Mouse (Mus musculus) hindbrain, embryonic 12.5 days (tissue): ENCODE measurements around the gene Ly6g6d. TPM values are rescaled to one million over a fixed set of nuclear protein-coding genes. Genes with fewer than 3 reads are reported as not detected.

Source experiments
- ATAC-seq: fragments of 200-750 bp; cut with Nextera tagmentation; 2 replicates; pipeline ENCODE4 v1.8.0; 2017; ENCODE audit warnings: moderate TSS enrichment; ENCODE audit not compliant: low FRiP score
- H3K27ac ChIP-seq: fragments of 300-500 bp; sonication (generic); 2 replicates; pipeline ENCODE4 v1.5.1; 2016; ENCODE audit warnings: mild to moderate bottlenecking
- H3K27me3 ChIP-seq: fragments of 300-500 bp; sonication (generic); 2 replicates; pipeline ENCODE4 v1.6.1; 2016; ENCODE audit warnings: mild to moderate bottlenecking
- H3K36me3 ChIP-seq: fragments of 300-500 bp; sonication (generic); 2 replicates; pipeline ENCODE4 v1.6.1; 2016; ENCODE audit warnings: mild to moderate bottlenecking
- H3K4me1 ChIP-seq: fragments of 300-500 bp; sonication (generic); 2 replicates; pipeline ENCODE4 v1.6.1; 2016
- H3K4me2 ChIP-seq: fragments of 300-500 bp; sonication (generic); replicated peaks from 2 replicates; pipeline ENCODE4 v1.6.1; 2016; ENCODE audit warnings: mild to moderate bottlenecking
- H3K4me3 ChIP-seq: fragments of 300-500 bp; sonication (generic); 2 replicates; pipeline ENCODE4 v1.5.1; 2016; ENCODE audit warnings: mild to moderate bottlenecking
- H3K9ac ChIP-seq: fragments of 300-500 bp; sonication (generic); 2 replicates; pipeline ENCODE4 v1.6.1; 2016; ENCODE audit warnings: mild to moderate bottlenecking, moderate library complexity
- H3K9me3 ChIP-seq: fragments of 300-500 bp; sonication (generic); replicated peaks from 2 replicates; pipeline ENCODE4 v1.6.1; 2016; ENCODE audit warnings: mild to moderate bottlenecking
- WGBS: fragments of 180-500 bp; shearing (Covaris S2); methylation state at CpG from one replicate; pipeline ENCODE4 v1.1.7; 2016; 5-methylcytosine and 5-hydroxymethylcytosine counted together
- polyA plus RNA-seq: library from polyadenylated mRNA; unstranded; fragments of >200 nt; fragmentation: Nextera tagmentation; extraction: Ambion mirVana; gene quantifications from 2 replicates; pipeline ENCODE4 v1.2.1, GENCODE M21; 2016

The Ly6g6d gene
- polyA plus RNA-seq, 1 experiment from 2014 or later = 2.1 TPM

- Histone ChIP-seq H3K27me3 (no peaks in the 10 kb centered on the region), H3K36me3 (peaks cover 26% of the 10 kb centered on the region), H3K27ac (no peak overlapping the region), H3K4me2 (no peak overlapping the region), H3K9me3 (no peaks in the 10 kb centered on the region), H3K4me3 (no peak overlapping the region), H3K9ac (no peak overlapping the region), H3K4me1 (no peaks in the 10 kb centered on the region)
- WGBS = 67% methylated on average over 9 of the region's 9 CpGs
- ATAC-seq = no peak
Observed at GRCm38 (mm10) chr17:35111774-35112173, 33.9 kb upstream of the Ly6g6d start.

GRCm38 (mm10) chr17:35108097-35108496 is 30.2 kb upstream of the Ly6g6d start, which contains the start of gene Ly6g5c:
TSS of gene Ly6g5c (plus strand) at chr17:35108279.
- H3K4me3 ChIP-seq = no peak within 1 kb of the TSS
- H3K4me1 ChIP-seq = peaks cover 4% of the 10 kb centered on the region; the same call in 1 of the 2 replicates
- no peak within 1 kb of the TSS for H3K27ac ChIP-seq
- no peaks in the 10 kb centered on the region for H3K9me3 ChIP-seq
- H3K36me3 ChIP-seq = peaks cover 9% of the 10 kb centered on the region
- ATAC-seq = no peak
- no peak within 1 kb of the TSS for H3K4me2 ChIP-seq
- WGBS = 82% methylated on average over 6 of the region's 6 CpGs
- no peak within 1 kb of the TSS for H3K9ac ChIP-seq
- no peaks in the 10 kb centered on the region for H3K27me3 ChIP-seq

DNA sequence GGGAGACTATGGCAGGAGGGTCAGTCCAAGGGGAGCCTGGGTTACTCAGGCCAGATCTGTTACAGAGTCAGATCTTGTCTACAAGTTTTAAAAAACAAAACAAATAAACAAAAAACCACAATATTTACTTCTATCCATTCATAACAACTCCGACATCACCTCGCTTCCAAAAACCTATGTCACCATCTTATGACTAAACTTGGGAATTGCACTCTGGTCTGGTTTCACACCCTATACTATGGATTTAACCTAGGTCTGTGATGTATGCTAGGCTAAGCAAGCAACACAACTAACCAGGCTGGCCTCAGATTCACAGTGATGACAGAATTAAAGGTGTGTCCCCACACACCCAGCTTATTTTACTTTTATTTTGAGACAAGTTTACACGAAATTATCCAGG is 28.7 kb upstream of the Ly6g6d start:
- no peak overlapping the region; the same call in 1 of the 2 replicates for H3K9ac ChIP-seq
- no peak overlapping the region for H3K4me2 ChIP-seq
- no peak overlapping the region for H3K27ac ChIP-seq
- H3K4me3 ChIP-seq = no peak overlapping the region
- no peak for ATAC-seq
- H3K9me3 ChIP-seq = no peaks in the 10 kb centered on the region
- H3K27me3 ChIP-seq = no peaks in the 10 kb centered on the region
- peaks cover 4% of the 10 kb centered on the region; the same call in 1 of the 2 replicates for H3K4me1 ChIP-seq
- H3K36me3 ChIP-seq = peaks cover 25% of the 10 kb centered on the region
- WGBS = 62% methylated on average over 3 of the region's 3 CpGs

DNA sequence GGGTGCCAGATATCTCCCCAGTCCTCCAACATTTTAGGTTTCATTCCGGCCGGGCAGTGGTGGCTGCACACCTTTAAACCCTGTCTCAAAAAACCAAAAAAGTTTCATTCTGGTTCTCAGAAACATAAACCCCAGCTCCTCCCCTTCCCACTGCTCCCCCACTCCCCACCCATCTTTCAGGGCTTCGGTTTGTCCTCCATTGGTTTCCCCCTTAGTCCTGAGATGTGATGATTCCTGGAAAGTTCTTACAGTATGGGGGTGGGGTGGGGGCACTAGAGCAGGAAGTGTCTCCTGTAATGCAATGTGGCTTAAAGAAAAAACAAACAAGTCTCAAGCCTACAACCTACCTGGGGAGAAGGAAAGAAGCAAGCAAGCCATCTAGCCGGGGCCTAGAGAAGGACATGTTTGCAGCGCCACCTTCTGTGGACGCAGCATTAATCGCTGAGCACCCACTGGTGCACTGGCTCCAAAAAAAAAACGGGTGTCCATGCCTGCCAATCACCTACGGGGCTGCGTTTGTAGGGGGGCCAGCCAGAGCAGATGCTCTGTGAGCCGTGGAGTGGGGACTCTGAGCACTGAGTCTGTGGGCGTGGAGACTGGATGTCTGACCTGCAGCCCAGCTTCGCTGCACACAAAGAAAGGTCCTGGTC is 28.0 kb upstream of the Ly6g6d start:
- 26% methylated on average over 13 of the region's 13 CpGs for WGBS
- Histone ChIP-seq H3K36me3 (peaks cover 32% of the 10 kb centered on the region), H3K27me3 (no peaks in the 10 kb centered on the region), H3K9ac (peak overlapping the region; percentile 51), H3K4me1 (peaks cover 4% of the 10 kb centered on the region; the same call in 1 of the 2 replicates), H3K27ac (no peak overlapping the region), H3K4me2 (peak overlapping the region; percentile 37), H3K4me3 (no peak overlapping the region), H3K9me3 (no peaks in the 10 kb centered on the region)
- ATAC-seq = no peak

DNA sequence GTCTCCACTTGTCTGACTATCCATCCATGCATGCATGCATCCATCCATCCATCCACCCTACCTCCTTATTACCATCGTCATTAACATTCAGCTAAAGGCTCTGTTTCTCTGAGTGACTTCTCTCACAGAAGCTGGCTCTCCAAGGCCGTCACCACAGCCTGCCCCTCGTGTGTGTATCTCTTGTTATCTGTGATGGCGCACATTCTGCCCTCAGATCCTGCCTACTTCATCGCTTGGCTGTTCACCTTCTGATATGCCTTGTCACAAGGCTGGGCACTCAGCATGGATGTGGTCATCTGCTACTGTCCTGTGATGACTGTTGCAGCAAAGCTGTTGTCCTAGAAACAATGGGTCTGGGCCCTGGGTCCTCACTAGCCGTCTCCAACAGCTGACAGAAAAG is 26.9 kb upstream of the Ly6g6d start:
- WGBS = 78% methylated on average over 6 of the region's 6 CpGs
- Histone ChIP-seq H3K27ac (no peak overlapping the region), H3K4me2 (no peak overlapping the region), H3K27me3 (no peaks in the 10 kb centered on the region), H3K9me3 (no peaks in the 10 kb centered on the region), H3K36me3 (peaks cover 43% of the 10 kb centered on the region), H3K9ac (no peak overlapping the region), H3K4me3 (no peak overlapping the region), H3K4me1 (peaks cover 4% of the 10 kb centered on the region; the same call in 1 of the 2 replicates)
- ATAC-seq = no peak

DNA sequence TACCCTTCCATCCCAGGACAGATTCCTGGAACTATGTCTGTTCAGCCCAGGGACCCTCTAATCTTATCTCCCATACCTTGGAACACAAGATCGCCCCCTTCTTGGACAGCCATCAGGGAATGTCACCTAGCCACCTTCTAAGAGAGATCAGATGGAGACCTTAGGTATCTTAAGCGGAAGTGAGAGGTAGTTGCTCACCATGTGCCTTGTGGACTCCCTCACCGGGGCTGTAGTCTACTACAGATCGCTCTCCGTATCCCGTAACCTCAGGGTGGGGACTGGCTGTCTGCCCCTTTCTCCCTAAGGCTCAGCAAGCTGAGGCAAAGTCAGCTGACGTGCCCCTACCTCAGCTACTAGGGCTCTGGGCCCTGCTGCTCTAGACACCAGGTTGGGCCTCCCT is 26.2 kb upstream of the Ly6g6d start:
- Histone ChIP-seq H3K27ac (no peak overlapping the region), H3K9ac (no peak overlapping the region), H3K27me3 (no peaks in the 10 kb centered on the region), H3K36me3 (peaks cover 50% of the 10 kb centered on the region), H3K4me1 (peaks cover 4% of the 10 kb centered on the region; the same call in 1 of the 2 replicates), H3K4me3 (no peak overlapping the region), H3K4me2 (no peak overlapping the region), H3K9me3 (no peaks in the 10 kb centered on the region)
- no peak for ATAC-seq
- 92% methylated on average over 7 of the region's 7 CpGs for WGBS

GRCm38 (mm10) chr17:35103221-35103690 is 25.4 kb upstream of the Ly6g6d start:
- WGBS = 71% methylated on average over 6 of the region's 6 CpGs
- peaks cover 4% of the 10 kb centered on the region; the same call in 1 of the 2 replicates for H3K4me1 ChIP-seq
- peaks cover 57% of the 10 kb centered on the region for H3K36me3 ChIP-seq
- no peak for ATAC-seq
- no peaks in the 10 kb centered on the region for H3K27me3 ChIP-seq
- H3K9me3 ChIP-seq = no peaks in the 10 kb centered on the region
- H3K4me3 ChIP-seq = no peak overlapping the region
- H3K27ac ChIP-seq = no peak overlapping the region
- no peak overlapping the region for H3K4me2 ChIP-seq
- 0 out of 2 replicates have a peak overlapping the region, but pooled peaks have one; percentile 27 for H3K9ac ChIP-seq

DNA sequence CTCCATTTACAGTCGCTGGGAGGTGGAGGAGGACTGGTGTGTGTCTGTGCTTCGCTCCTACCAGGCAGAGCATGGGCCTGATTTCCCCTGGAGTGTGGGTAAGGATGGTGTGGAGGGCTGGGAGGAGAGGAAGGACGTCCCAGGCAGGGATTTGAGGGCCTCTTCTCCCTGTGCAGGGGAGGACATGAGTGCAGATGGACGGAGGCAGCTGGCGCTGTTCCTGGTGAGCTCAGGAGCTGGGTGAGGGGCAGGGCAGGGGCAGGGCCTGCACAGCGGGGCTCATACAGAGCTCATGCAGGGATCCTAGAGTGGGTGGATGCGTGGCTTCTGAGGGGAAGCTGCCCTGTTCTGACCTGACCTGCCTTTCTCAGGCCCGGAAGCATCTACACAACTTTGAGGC is 24.4 kb upstream of the Ly6g6d start:
- WGBS = 81% methylated on average over 8 of the region's 8 CpGs
- Histone ChIP-seq H3K9ac (no peak overlapping the region), H3K4me1 (peaks cover 4% of the 10 kb centered on the region; the same call in 1 of the 2 replicates), H3K9me3 (no peaks in the 10 kb centered on the region), H3K27ac (no peak overlapping the region), H3K4me3 (no peak overlapping the region), H3K36me3 (peaks cover 61% of the 10 kb centered on the region), H3K27me3 (no peaks in the 10 kb centered on the region), H3K4me2 (no peak overlapping the region)
- no peak for ATAC-seq

- no peak for ATAC-seq
- H3K36me3 ChIP-seq = peaks cover 72% of the 10 kb centered on the region
- WGBS = 88% methylated on average over 11 of the region's 11 CpGs
- H3K27ac ChIP-seq = no peak overlapping the region
- H3K4me3 ChIP-seq = no peak overlapping the region
- H3K27me3 ChIP-seq = no peaks in the 10 kb centered on the region
- H3K4me1 ChIP-seq = peaks cover 2% of the 10 kb centered on the region; the same call in 1 of the 2 replicates
- no peak overlapping the region for H3K4me2 ChIP-seq
- no peak overlapping the region for H3K9ac ChIP-seq
- no peaks in the 10 kb centered on the region for H3K9me3 ChIP-seq
Observed at GRCm38 (mm10) chr17:35101161-35101560, 23.3 kb upstream of the Ly6g6d start.

DNA sequence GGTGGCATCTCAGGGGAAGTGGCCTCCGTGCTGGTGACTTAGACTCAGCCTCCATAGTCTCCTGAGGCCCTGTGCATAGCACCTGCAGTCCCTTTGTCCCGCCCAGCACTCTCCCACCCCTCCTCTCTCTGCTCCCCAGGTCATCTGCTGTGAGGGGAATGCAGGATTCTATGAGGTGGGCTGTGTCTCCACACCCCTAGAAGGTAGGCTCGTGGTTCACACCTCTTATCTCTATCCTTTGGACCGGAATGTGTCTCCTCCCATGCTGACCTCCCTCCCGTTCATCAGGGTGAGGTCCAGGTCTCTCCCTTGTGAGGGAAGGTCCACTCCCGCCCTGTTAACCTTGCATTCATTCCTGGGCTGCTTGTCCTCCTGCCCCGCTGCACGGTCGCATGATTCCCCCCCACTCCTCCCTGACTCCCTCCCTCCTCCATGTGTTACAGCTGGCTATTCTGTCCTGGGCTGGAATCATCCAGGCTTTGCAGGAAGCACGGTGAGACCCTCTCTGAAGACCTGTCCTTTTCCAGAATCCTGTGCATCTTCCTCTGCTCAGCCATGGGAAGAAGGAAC is 22.4 kb upstream of the Ly6g6d start:
- no peaks in the 10 kb centered on the region for H3K9me3 ChIP-seq
- H3K27me3 ChIP-seq = no peaks in the 10 kb centered on the region
- ATAC-seq = no peak
- peaks cover 79% of the 10 kb centered on the region for H3K36me3 ChIP-seq
- H3K9ac ChIP-seq = no peak overlapping the region
- no peaks in the 10 kb centered on the region for H3K4me1 ChIP-seq
- 70% methylated on average over 10 of the region's 10 CpGs for WGBS
- no peak overlapping the region for H3K27ac ChIP-seq
- H3K4me3 ChIP-seq = no peak overlapping the region
- H3K4me2 ChIP-seq = no peak overlapping the region

DNA sequence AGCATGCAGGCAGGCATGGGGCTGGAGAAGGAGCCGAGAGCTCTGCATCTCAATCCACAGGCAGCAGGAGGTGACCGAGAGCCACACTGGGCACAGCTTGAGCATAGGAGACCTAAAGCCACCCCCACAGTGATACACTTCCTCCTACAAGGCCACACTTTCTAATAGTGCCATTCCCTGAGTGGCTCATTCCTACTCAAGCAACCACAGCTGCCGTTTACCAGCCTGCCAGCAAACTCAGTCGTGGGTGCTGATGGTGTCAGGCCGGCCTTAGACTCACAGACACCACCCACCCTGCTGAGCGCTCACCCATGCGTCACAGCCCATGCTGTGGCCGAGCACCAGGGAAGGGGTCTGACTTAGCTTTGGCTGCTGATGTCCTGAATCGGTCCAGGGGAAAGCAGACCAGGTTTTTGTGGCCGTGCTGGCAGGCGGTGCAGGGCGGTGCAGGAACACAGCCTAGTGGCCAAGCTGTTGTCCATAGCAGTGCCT is 19.3 kb upstream of the Ly6g6d start:
- Histone ChIP-seq H3K4me2 (no peak overlapping the region), H3K9me3 (no peaks in the 10 kb centered on the region), H3K27ac (no peak overlapping the region), H3K27me3 (no peaks in the 10 kb centered on the region), H3K36me3 (peaks cover 90% of the 10 kb centered on the region), H3K9ac (no peak overlapping the region), H3K4me3 (no peak overlapping the region), H3K4me1 (no peaks in the 10 kb centered on the region)
- ATAC-seq = no peak
- 79% methylated on average over 12 of the region's 12 CpGs for WGBS

DNA sequence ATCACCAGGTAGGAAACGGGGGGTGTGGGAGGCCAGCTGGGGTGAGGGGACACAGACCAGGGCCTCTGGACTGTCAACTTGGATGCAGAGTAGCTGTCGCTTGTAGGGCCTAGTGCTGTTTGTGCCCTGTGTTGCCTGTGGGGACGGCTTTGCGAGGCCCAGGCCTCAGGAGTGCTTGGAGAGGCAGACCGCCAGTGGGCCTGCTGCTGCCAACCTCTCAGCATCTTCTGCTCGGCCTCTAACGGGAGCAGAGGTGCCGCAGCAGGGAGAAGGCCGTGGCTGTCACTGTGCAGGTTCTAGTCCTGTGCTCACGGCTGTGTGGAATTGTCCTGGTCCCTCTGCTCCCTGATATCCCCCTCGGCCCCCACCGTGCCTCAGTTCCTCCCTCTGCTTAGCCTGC is 18.7 kb upstream of the Ly6g6d start:
- H3K36me3 ChIP-seq = peaks cover 90% of the 10 kb centered on the region

More for the DNA sequence above, 18.7 kb upstream of the Ly6g6d start:
- Histone ChIP-seq H3K4me3 (no peak overlapping the region), H3K27me3 (no peaks in the 10 kb centered on the region), H3K4me1 (no peaks in the 10 kb centered on the region), H3K4me2 (no peak overlapping the region), H3K27ac (no peak overlapping the region), H3K9me3 (no peaks in the 10 kb centered on the region), H3K9ac (no peak overlapping the region)
- WGBS = 84% methylated on average over 12 of the region's 12 CpGs
- ATAC-seq = no peak
